ENCODE assay signal across 13 mouse cellular contexts in genomic region chr6:14897028-14897427, GRCm38 (mm10). TPM values are rescaled to one million over a fixed set of nuclear protein-coding genes. Genes with fewer than 3 reads are reported as not detected.
A peak's percentile ranks its signal among the peaks of the same experiment; 100 is the strongest.
DNase-seq lines count a peak whose midpoint lies in the region; ATAC-seq and TF ChIP-seq lines count a peak whose summit lies in the region.
"Had no signal": no experiment of that assay in that cellular context is flagged by ENCODE, and none has a peak within 500 bp of the region (broad histone marks: within the 10 kb centered on the region; RNA-seq: fewer than 3 reads in every experiment).

No protein-coding gene starts in this region.

- no peaks in the 10 kb centered on the region for H3K9me3 ChIP-seq in forebrain, embryonic 14.5 days (replicated peaks; ENCODE audit: control insufficient read depth, low read length)
- no peaks in the 10 kb centered on the region for H3K9me3 ChIP-seq in forebrain, embryonic 13.5 days (replicated peaks)

- no peak overlapping the region for H3K27ac ChIP-seq in forebrain, embryonic 14.5 days (ENCODE audit: low read depth, low read length)
- no peak overlapping the region for H3K27ac ChIP-seq in forebrain, embryonic 13.5 days
- no peak overlapping the region for H3K27ac ChIP-seq in layer of hippocampus, adult 2 months

- TF ChIP-seq CTCF in layer of hippocampus, adult 2 months (conservative IDR thresholded peaks at IDR 0.05): peak; percentile 82
- TF ChIP-seq CTCF in brain, embryonic 14.5 days (IDR thresholded peaks at IDR 0.05; ENCODE audit: borderline replicate concordance, extremely low read depth, insufficient read depth, insufficient read length): 0 out of 2 replicates have a peak, but pooled peaks have one; percentile 16

- no peak for ATAC-seq in forebrain, embryonic 14.5 days
- ATAC-seq in forebrain, embryonic 13.5 days: no peak

- no peaks in the 10 kb centered on the region for H3K36me3 ChIP-seq in forebrain, embryonic 14.5 days (ENCODE audit: control insufficient read depth, insufficient read depth, low read length)
- no peaks in the 10 kb centered on the region for H3K36me3 ChIP-seq in forebrain, embryonic 13.5 days (ENCODE audit: poor library complexity, severe bottlenecking)

- no peak for TF ChIP-seq POLR2A in brain, embryonic 14.5 days (IDR thresholded peaks at IDR 0.05; ENCODE audit: borderline replicate concordance, extremely low read depth, insufficient read depth, insufficient read length, poor library complexity, severe bottlenecking)

- H3K4me1 ChIP-seq in forebrain, embryonic 14.5 days (ENCODE audit: control insufficient read depth, insufficient read depth, low read length): peaks cover 16% of the 10 kb centered on the region
- peaks cover 32% of the 10 kb centered on the region for H3K4me1 ChIP-seq in forebrain, embryonic 13.5 days

- H3K4me2 ChIP-seq in forebrain, embryonic 14.5 days (ENCODE audit: low read length): no peak overlapping the region
- H3K4me2 ChIP-seq in forebrain, embryonic 13.5 days: no peak overlapping the region

- no peak overlapping the region for H3K9ac ChIP-seq in forebrain, embryonic 14.5 days (ENCODE audit: low read length)
- H3K9ac ChIP-seq in forebrain, embryonic 13.5 days: no peak overlapping the region

- WGBS in forebrain, embryonic 14.5 days: 0% methylated on average over 2 of the region's 2 CpGs
- 2% methylated on average over 2 of the region's 2 CpGs for WGBS in forebrain, embryonic 13.5 days

- DNase-seq in forebrain, embryonic 14.5 days (ENCODE audit: low spot score): peak; percentile 70
- no peak for DNase-seq in layer of hippocampus, adult 2 months (ENCODE audit: low spot score in 2 of 2)
- no peak for DNase-seq in layer of hippocampus, postnatal 14 days (ENCODE audit: low spot score in 2 of 2)
- DNase-seq in brain, embryonic 14.5 days (ENCODE audit: low read depth): peak; percentile 79
- DNase-seq in lung, postnatal 10 days: peak; percentile 22
- no peak for DNase-seq in c-Kit-positive CD71-positive TER-119-positive erythroid progenitor cells, embryonic 14.5 days (ENCODE audit: low spot score)
- DNase-seq in thymus, postnatal 0 days (ENCODE audit: low spot score): no peak
- DNase-seq: cerebellum, adult 11 months; kidney, postnatal 36 days; thymus, adult 2 months had no signal

- H3K27me3 ChIP-seq in forebrain, embryonic 14.5 days (replicated peaks; ENCODE audit: control insufficient read depth, insufficient read depth, low read length): no peaks in the 10 kb centered on the region
- no peaks in the 10 kb centered on the region for H3K27me3 ChIP-seq in forebrain, embryonic 13.5 days

- no peak overlapping the region for H3K4me3 ChIP-seq in forebrain, embryonic 14.5 days (ENCODE audit: low read depth, low read length)
- H3K4me3 ChIP-seq in forebrain, embryonic 13.5 days: no peak overlapping the region
- no peak overlapping the region for H3K4me3 ChIP-seq in layer of hippocampus, adult 2 months

RNA-seq across cellular contexts. Expression of gene Foxp2, which starts 4.1 kb away (rescaled TPM):
- 26.3 and 35.9 TPM in 2 replicates for polyA plus RNA-seq in forebrain, embryonic 14.5 days (2014; fragmentation: Nextera tagmentation; extraction: Ambion mirVana)
- 28.3 and 30.2 TPM in 2 replicates for polyA plus RNA-seq in forebrain, embryonic 13.5 days (2015; fragmentation: Nextera tagmentation; extraction: Ambion mirVana)
- 1 to 10 TPM; 1.8 to 2.1 TPM for total RNA-seq in layer of hippocampus, adult 2 months (2021)
- total RNA-seq in layer of hippocampus, postnatal 14 days (2021): 1 to 10 TPM; 1.8 to 2.9 TPM
- polyA plus RNA-seq in brain, embryonic 14.5 days (2012; rRNA removed): 41.9 and 69.6 TPM in 2 replicates
- 0.13 and 0.43 TPM in 2 replicates for polyA plus RNA-seq in thymus, postnatal 0 days (2015; fragmentation: Nextera tagmentation; extraction: Ambion mirVana)
- total RNA-seq: hematopoietic stem cell, adult 5-6 weeks had no signal
- polyA plus RNA-seq: C2C12 had no signal

Comparison
In these comparisons a context has a peak if more than half of its experiments do, and no peak if none do; other contexts are left out.
1. DNase-seq: peak in forebrain, embryonic 14.5 days (single experiment), brain, embryonic 14.5 days (single experiment) and lung, postnatal 10 days (single experiment); none in layer of hippocampus, adult 2 months (0 of 2), layer of hippocampus, postnatal 14 days (0 of 2), c-Kit-positive CD71-positive TER-119-positive erythroid progenitor cells, embryonic 14.5 days (single experiment) and thymus, postnatal 0 days (single experiment).
2. RNA of gene Foxp2, which starts 4.1 kb away (polyA plus RNA-seq): 41.9 to 69.6 TPM in brain, embryonic 14.5 days, 28.3 to 30.2 TPM in forebrain, embryonic 13.5 days and 26.3 to 35.9 TPM in forebrain, embryonic 14.5 days; 0.13 to 0.43 TPM in thymus, postnatal 0 days; every median in the first group is over 10 times any median in the second.